Mouse (Mus musculus) myocyte (in vitro differentiated cells): ENCODE data around the gene Itga5.

Experiments used
- MYOG ChIP-seq, 3 experiments: IDR thresholded peaks; one replicate each; pipeline ENCODE4 v1.6.1; 2011; ENCODE audit warnings: control low read depth in 2 of 3, low read depth in 2 of 3, mild to moderate bottlenecking in 2 of 3; ENCODE audit not compliant: insufficient read length in 2 of 3, control insufficient read depth in 1 of 3, insufficient read depth in 1 of 3
- POLR2A ChIP-seq: IDR thresholded peaks from one replicate; pipeline ENCODE4 v1.6.1; 2011; ENCODE audit warnings: low read depth, mild to moderate bottlenecking, control low read depth, moderate library complexity; ENCODE audit not compliant: insufficient read length
- POLR2AphosphoS2 ChIP-seq: IDR thresholded peaks from one replicate; pipeline ENCODE4 v1.6.1; 2011; ENCODE audit warnings: low read depth, control low read depth; ENCODE audit not compliant: insufficient read length
- USF1 ChIP-seq: IDR thresholded peaks from one replicate; pipeline ENCODE4 v1.6.1; 2011; ENCODE audit warnings: low read depth, mild to moderate bottlenecking, control low read depth, moderate library complexity

DNA sequence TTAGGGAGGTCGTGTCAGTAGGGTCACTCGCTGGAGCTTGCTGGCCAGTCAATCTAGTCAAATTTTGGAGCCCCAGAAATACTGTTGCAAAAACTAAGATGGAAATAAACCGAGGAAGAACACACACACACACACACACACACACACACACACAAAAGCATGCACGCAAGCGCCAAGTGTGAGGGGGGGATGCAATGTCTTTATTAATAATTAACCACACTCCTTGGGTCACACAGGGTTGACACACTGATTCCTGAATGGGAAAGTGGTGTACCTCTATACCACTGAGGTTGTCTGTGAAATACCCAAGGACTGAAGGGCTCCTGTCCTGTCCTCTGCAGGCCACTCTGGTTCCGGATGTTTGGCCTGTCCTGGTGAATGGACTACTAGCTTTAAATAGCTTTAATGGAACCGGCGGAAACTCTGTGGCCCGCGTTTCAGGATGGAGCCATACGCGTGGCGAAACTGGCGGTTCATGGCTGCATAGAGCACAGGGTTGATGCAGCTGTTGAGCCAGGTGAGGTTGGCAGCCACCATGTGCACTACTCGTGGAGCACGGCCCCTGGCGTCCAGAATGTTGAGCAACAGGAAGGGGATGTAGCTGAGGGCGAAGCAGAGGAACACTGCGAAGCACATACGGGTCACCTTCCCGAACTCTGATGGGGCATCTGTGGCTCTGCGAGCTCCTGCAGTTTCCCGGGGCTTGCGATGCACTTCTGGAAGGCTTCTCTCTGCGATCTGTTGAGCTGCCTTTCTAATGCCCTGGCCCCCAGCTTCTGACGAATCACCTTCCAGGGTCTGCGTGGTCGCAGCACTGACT, 58.3 kb downstream of the Itga5 start:
- TF ChIP-seq USF1 = no peak
- no peak for TF ChIP-seq POLR2AphosphoS2
- no peak for TF ChIP-seq POLR2A
- TF ChIP-seq MYOG (IDR thresholded peaks at IDR 0.05; ENCODE audit: control insufficient read depth in 1 of 3, insufficient read depth in 1 of 3, insufficient read length in 2 of 3, low read depth in 2 of 3) = no peak
